Mouse (Mus musculus): Measurements from ENCODE around the gene Zfhx3. TPM values are rescaled to one million over a fixed set of nuclear protein-coding genes. Genes with fewer than 3 reads are reported as not detected.

Zfhx3 gene
- polyA plus RNA-seq, 1 experiment from 2014 or later: 1.2 TPM

- H3K9me3 ChIP-seq (replicated peaks; ENCODE audit: control insufficient read depth, low read length): no peaks in the 10 kb centered on the region
- 84% methylated on average over 14 of the region's 14 CpGs for WGBS (ENCODE audit: insufficient replicate concordance)
- H3K4me2 ChIP-seq (ENCODE audit: low read depth, low read length): no peak overlapping the region
- H3K36me3 ChIP-seq (ENCODE audit: control insufficient read depth, insufficient read depth): no peaks in the 10 kb centered on the region
- H3K9ac ChIP-seq (ENCODE audit: low read depth, low read length): no peak overlapping the region
- H3K4me1 ChIP-seq (ENCODE audit: control insufficient read depth, low read depth, low read length): no peaks in the 10 kb centered on the region
- ATAC-seq (ENCODE audit: low read depth): no peak
- no peak overlapping the region for H3K27ac ChIP-seq (ENCODE audit: low read length)
- H3K4me3 ChIP-seq (ENCODE audit: low read depth, low read length): no peak overlapping the region
- no peaks in the 10 kb centered on the region for H3K27me3 ChIP-seq (ENCODE audit: control insufficient read depth, insufficient read depth, low read depth, low read length)
These were observed 228.4 kb downstream of the Zfhx3 start for GRCm38 (mm10) chr8:108170804-108171203.

GRCm38 (mm10) chr8:108183296-108183695 lies 240.9 kb downstream of the Zfhx3 start:
- Histone ChIP-seq H3K4me2 (ENCODE audit: low read depth, low read length) (no peak overlapping the region), H3K4me3 (ENCODE audit: low read depth, low read length) (no peak overlapping the region), H3K9me3 (replicated peaks; ENCODE audit: control insufficient read depth, low read length) (no peaks in the 10 kb centered on the region)

GRCm38 (mm10) chr8:108183948-108184347 lies 241.5 kb downstream of the Zfhx3 start:
- Histone ChIP-seq H3K4me2 (ENCODE audit: low read depth, low read length) (no peak overlapping the region), H3K36me3 (ENCODE audit: control insufficient read depth, insufficient read depth) (no peaks in the 10 kb centered on the region), H3K27ac (ENCODE audit: low read length) (no peak overlapping the region), H3K9me3 (replicated peaks; ENCODE audit: control insufficient read depth, low read length) (no peaks in the 10 kb centered on the region), H3K4me1 (ENCODE audit: control insufficient read depth, low read depth, low read length) (no peaks in the 10 kb centered on the region), H3K4me3 (ENCODE audit: low read depth, low read length) (no peak overlapping the region), H3K9ac (ENCODE audit: low read depth, low read length) (no peak overlapping the region), H3K27me3 (ENCODE audit: control insufficient read depth, insufficient read depth, low read depth, low read length) (no peaks in the 10 kb centered on the region)
- WGBS (ENCODE audit: insufficient replicate concordance): 62% methylated on average over 8 of the region's 8 CpGs
- ATAC-seq (ENCODE audit: low read depth): no peak

More at GRCm38 (mm10) chr8:108183296-108183695, 240.9 kb downstream of the Zfhx3 start:
- H3K27ac ChIP-seq (ENCODE audit: low read length): no peak overlapping the region
- ATAC-seq (ENCODE audit: low read depth): no peak
- H3K27me3 ChIP-seq (ENCODE audit: control insufficient read depth, insufficient read depth, low read depth, low read length): no peaks in the 10 kb centered on the region
- no peak overlapping the region for H3K9ac ChIP-seq (ENCODE audit: low read depth, low read length)
- H3K4me1 ChIP-seq (ENCODE audit: control insufficient read depth, low read depth, low read length): no peaks in the 10 kb centered on the region
- 70% methylated on average over 4 of the region's 4 CpGs for WGBS (ENCODE audit: insufficient replicate concordance)
- no peaks in the 10 kb centered on the region for H3K36me3 ChIP-seq (ENCODE audit: control insufficient read depth, insufficient read depth)

GRCm38 (mm10) chr8:108186289-108186688 lies 243.8 kb downstream of the Zfhx3 start:
- Histone ChIP-seq H3K4me1 (ENCODE audit: control insufficient read depth, low read depth, low read length) (no peaks in the 10 kb centered on the region), H3K27ac (ENCODE audit: low read length) (no peak overlapping the region), H3K9me3 (replicated peaks; ENCODE audit: control insufficient read depth, low read length) (no peaks in the 10 kb centered on the region), H3K9ac (ENCODE audit: low read depth, low read length) (no peak overlapping the region), H3K27me3 (ENCODE audit: control insufficient read depth, insufficient read depth, low read depth, low read length) (no peaks in the 10 kb centered on the region), H3K36me3 (ENCODE audit: control insufficient read depth, insufficient read depth) (no peaks in the 10 kb centered on the region), H3K4me3 (ENCODE audit: low read depth, low read length) (no peak overlapping the region), H3K4me2 (ENCODE audit: low read depth, low read length) (no peak overlapping the region)
- no peak for ATAC-seq (ENCODE audit: low read depth)
- 60% methylated on average over 3 of the region's 3 CpGs for WGBS (ENCODE audit: insufficient replicate concordance)

- WGBS (ENCODE audit: insufficient replicate concordance): 51% methylated on average over 4 of the region's 4 CpGs
These were observed 245.6 kb downstream of the Zfhx3 start for GRCm38 (mm10) chr8:108188044-108188443.

GRCm38 (mm10) chr8:108194571-108194970 lies 252.1 kb downstream of the Zfhx3 start:
- no peak overlapping the region for H3K27ac ChIP-seq (ENCODE audit: low read length)
- no peaks in the 10 kb centered on the region for H3K36me3 ChIP-seq (ENCODE audit: control insufficient read depth, insufficient read depth)
- H3K4me1 ChIP-seq (ENCODE audit: control insufficient read depth, low read depth, low read length): no peaks in the 10 kb centered on the region
- H3K4me3 ChIP-seq (ENCODE audit: low read depth, low read length): no peak overlapping the region
- no peak for ATAC-seq (ENCODE audit: low read depth)
- H3K9ac ChIP-seq (ENCODE audit: low read depth, low read length): no peak overlapping the region
- H3K27me3 ChIP-seq (ENCODE audit: control insufficient read depth, insufficient read depth, low read depth, low read length): no peaks in the 10 kb centered on the region
- H3K4me2 ChIP-seq (ENCODE audit: low read depth, low read length): no peak overlapping the region
- WGBS (ENCODE audit: insufficient replicate concordance): 46% methylated on average over 8 of the region's 8 CpGs
- no peaks in the 10 kb centered on the region for H3K9me3 ChIP-seq (replicated peaks; ENCODE audit: control insufficient read depth, low read length)

More at GRCm38 (mm10) chr8:108188044-108188443, 245.6 kb downstream of the Zfhx3 start:
- H3K9ac ChIP-seq (ENCODE audit: low read depth, low read length): no peak overlapping the region
- no peak for ATAC-seq (ENCODE audit: low read depth)
- H3K4me1 ChIP-seq (ENCODE audit: control insufficient read depth, low read depth, low read length): no peaks in the 10 kb centered on the region
- no peaks in the 10 kb centered on the region for H3K36me3 ChIP-seq (ENCODE audit: control insufficient read depth, insufficient read depth)
- H3K4me3 ChIP-seq (ENCODE audit: low read depth, low read length): no peak overlapping the region
- H3K27me3 ChIP-seq (ENCODE audit: control insufficient read depth, insufficient read depth, low read depth, low read length): no peaks in the 10 kb centered on the region
- H3K4me2 ChIP-seq (ENCODE audit: low read depth, low read length): no peak overlapping the region
- H3K9me3 ChIP-seq (replicated peaks; ENCODE audit: control insufficient read depth, low read length): no peaks in the 10 kb centered on the region
- H3K27ac ChIP-seq (ENCODE audit: low read length): no peak overlapping the region

- Histone ChIP-seq H3K4me3 (ENCODE audit: low read depth, low read length) (no peak overlapping the region), H3K27me3 (ENCODE audit: control insufficient read depth, insufficient read depth, low read depth, low read length) (no peaks in the 10 kb centered on the region), H3K9me3 (replicated peaks; ENCODE audit: control insufficient read depth, low read length) (no peaks in the 10 kb centered on the region), H3K36me3 (ENCODE audit: control insufficient read depth, insufficient read depth) (no peaks in the 10 kb centered on the region), H3K27ac (ENCODE audit: low read length) (no peak overlapping the region), H3K4me2 (ENCODE audit: low read depth, low read length) (no peak overlapping the region), H3K4me1 (ENCODE audit: control insufficient read depth, low read depth, low read length) (no peaks in the 10 kb centered on the region), H3K9ac (ENCODE audit: low read depth, low read length) (no peak overlapping the region)
- no peak for ATAC-seq (ENCODE audit: low read depth)
- WGBS (ENCODE audit: insufficient replicate concordance): 83% methylated on average over 3 of the region's 3 CpGs
These were observed 272.6 kb downstream of the Zfhx3 start for GRCm38 (mm10) chr8:108215026-108215425.

GRCm38 (mm10) chr8:108218171-108218840 lies 275.9 kb downstream of the Zfhx3 start:
- Histone ChIP-seq H3K4me3 (ENCODE audit: low read depth, low read length) (no peak overlapping the region), H3K9ac (ENCODE audit: low read depth, low read length) (no peak overlapping the region), H3K4me1 (ENCODE audit: control insufficient read depth, low read depth, low read length) (no peaks in the 10 kb centered on the region), H3K27me3 (ENCODE audit: control insufficient read depth, insufficient read depth, low read depth, low read length) (no peaks in the 10 kb centered on the region), H3K9me3 (replicated peaks; ENCODE audit: control insufficient read depth, low read length) (no peaks in the 10 kb centered on the region), H3K36me3 (ENCODE audit: control insufficient read depth, insufficient read depth) (no peaks in the 10 kb centered on the region), H3K27ac (ENCODE audit: low read length) (no peak overlapping the region), H3K4me2 (ENCODE audit: low read depth, low read length) (no peak overlapping the region)
- 62% methylated on average over 13 of the region's 13 CpGs for WGBS (ENCODE audit: insufficient replicate concordance)
- no peak for ATAC-seq (ENCODE audit: low read depth)

GRCm38 (mm10) chr8:108220511-108220910 lies 278.1 kb downstream of the Zfhx3 start:
- Histone ChIP-seq H3K4me3 (ENCODE audit: low read depth, low read length) (no peak overlapping the region), H3K27me3 (ENCODE audit: control insufficient read depth, insufficient read depth, low read depth, low read length) (no peaks in the 10 kb centered on the region), H3K4me1 (ENCODE audit: control insufficient read depth, low read depth, low read length) (no peaks in the 10 kb centered on the region), H3K27ac (ENCODE audit: low read length) (no peak overlapping the region), H3K9me3 (replicated peaks; ENCODE audit: control insufficient read depth, low read length) (no peaks in the 10 kb centered on the region), H3K36me3 (ENCODE audit: control insufficient read depth, insufficient read depth) (no peaks in the 10 kb centered on the region), H3K4me2 (ENCODE audit: low read depth, low read length) (no peak overlapping the region), H3K9ac (ENCODE audit: low read depth, low read length) (no peak overlapping the region)
- no peak for ATAC-seq (ENCODE audit: low read depth)
- 65% methylated on average over 3 of the region's 3 CpGs for WGBS (ENCODE audit: insufficient replicate concordance)
